In the genomic region with DNA sequence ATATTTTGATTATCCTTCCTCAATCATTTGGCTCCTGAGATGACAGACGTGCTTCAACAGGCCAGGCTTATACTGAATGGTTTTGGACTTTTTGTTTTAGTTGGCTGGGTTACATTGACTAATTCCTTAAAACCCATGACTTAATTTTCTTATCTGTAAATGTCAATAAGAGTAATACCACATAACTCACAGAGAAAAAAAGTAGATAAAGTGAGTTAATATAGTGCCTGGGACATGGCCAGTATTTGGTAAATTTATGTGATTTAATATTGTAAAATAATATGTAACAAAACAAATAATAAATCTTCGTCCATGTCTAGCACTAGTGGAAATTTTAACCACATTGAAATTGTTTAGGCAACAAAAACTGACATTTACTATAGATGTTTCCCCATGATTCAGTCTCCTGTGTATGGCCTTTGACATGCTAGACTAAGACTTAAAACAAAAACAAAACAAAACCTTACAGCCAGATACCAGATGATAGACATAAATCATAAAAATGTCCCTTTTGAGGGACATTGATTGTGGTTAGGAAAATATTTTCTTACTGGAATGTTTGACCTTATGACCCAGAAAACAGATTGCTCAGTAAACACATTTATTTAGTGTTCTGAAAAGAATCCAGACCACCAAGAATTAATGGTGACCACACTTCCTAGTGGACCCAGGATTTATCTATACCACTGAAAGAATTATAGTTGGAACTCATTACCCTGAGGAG, we compare ENCODE assay signal across 28 mouse cellular contexts. TPM values are rescaled to one million over a fixed set of nuclear protein-coding genes. Genes with fewer than 3 reads are reported as not detected.
DNase-seq lines count a peak whose midpoint lies in the region; ATAC-seq lines count a peak whose summit lies in the region.
"Had no signal": no experiment of that assay in that cellular context is flagged by ENCODE, and none has a peak within 500 bp of the region (broad histone marks: within the 10 kb centered on the region; RNA-seq: fewer than 3 reads in every experiment).

No protein-coding gene starts in this region.

- peak; percentile 85 for ATAC-seq in kidney, embryonic 14.5 days (ENCODE audit: low FRiP score, low TSS enrichment)
- ATAC-seq in limb, embryonic 11.5 days (ENCODE audit: insufficient number of reproducible peaks, low FRiP score, low TSS enrichment, low read depth), result peak; percentile 51; the same call in 1 of the 2 replicates
- ATAC-seq in midbrain, embryonic 13.5 days, result no peak
- ATAC-seq: activated CD4-positive, CD25-positive, alpha-beta regulatory T cell, adult 4 months; CD4-positive, CD25-positive, alpha-beta regulatory T cell, adult 4 months; forebrain, postnatal 0 days; hindbrain, embryonic 16.5 days; inflammation-experienced regulatory T-cells, adult 6 months; intestine, postnatal 0 days; Patski had no signal

- DNase-seq in kidney, adult 9 months, result no peak
- no peak for DNase-seq in limb, embryonic 11.5 days (ENCODE audit: low spot score)
- DNase-seq in limb, embryonic 10.5 days (ENCODE audit: low spot score), result no peak
- DNase-seq in adipocyte (ENCODE audit: low spot score), result peak; percentile 32
- DNase-seq in left cerebral cortex, adult 9 months (ENCODE audit: low spot score in 2 of 2), result no peak
- DNase-seq: adrenal gland, adult 2 months; adrenal gland, postnatal 25 days; B cell, adult 2 months; cerebellum, adult 18-20 months; cerebellum, postnatal 10 days; forebrain, postnatal 0 days; gastrocnemius, postnatal 10 days; heart, adult 18-20 months; heart, postnatal 10 days; heart, postnatal 4 days had no signal

- H3K4me2 ChIP-seq in kidney, embryonic 14.5 days (replicated peaks; ENCODE audit: low read depth, low read length), result no peak overlapping the region
- H3K4me2 ChIP-seq in limb, embryonic 11.5 days (ENCODE audit: low read depth, severe bottlenecking), result no peak overlapping the region
- H3K4me2 ChIP-seq in midbrain, embryonic 13.5 days (replicated peaks), result no peak overlapping the region
- H3K4me2 ChIP-seq: embryonic facial prominence, embryonic 12.5 days; forebrain, embryonic 12.5 days; hindbrain, embryonic 12.5 days had no signal

- H3K4me1 ChIP-seq in kidney, embryonic 14.5 days (ENCODE audit: control insufficient read depth, insufficient read depth, low read length), result no peaks in the 10 kb centered on the region
- no peaks in the 10 kb centered on the region for H3K4me1 ChIP-seq in limb, embryonic 11.5 days (ENCODE audit: control insufficient read depth, insufficient read depth, low read length)
- no peaks in the 10 kb centered on the region for H3K4me1 ChIP-seq in limb, embryonic 10.5 days
- no peaks in the 10 kb centered on the region for H3K4me1 ChIP-seq in midbrain, embryonic 13.5 days (replicated peaks)
- H3K4me1 ChIP-seq: embryonic facial prominence, embryonic 12.5 days; forebrain, embryonic 12.5 days; heart, embryonic 10.5 days; hindbrain, embryonic 12.5 days had no signal

- no peaks in the 10 kb centered on the region for H3K9me3 ChIP-seq in kidney, embryonic 14.5 days (ENCODE audit: control insufficient read depth, low read length)
- H3K9me3 ChIP-seq in limb, embryonic 11.5 days (ENCODE audit: control insufficient read depth, low read length), result no peaks in the 10 kb centered on the region
- no peaks in the 10 kb centered on the region for H3K9me3 ChIP-seq in limb, embryonic 10.5 days (replicated peaks)
- no peaks in the 10 kb centered on the region for H3K9me3 ChIP-seq in midbrain, embryonic 13.5 days
- H3K9me3 ChIP-seq: embryonic facial prominence, embryonic 12.5 days; forebrain, embryonic 12.5 days; G1E; heart, embryonic 10.5 days had no signal

- no peaks in the 10 kb centered on the region for H3K27me3 ChIP-seq in kidney, embryonic 14.5 days (ENCODE audit: control insufficient read depth, insufficient read depth, low read length)
- H3K27me3 ChIP-seq in limb, embryonic 11.5 days (ENCODE audit: control insufficient read depth, insufficient read depth, low read length), result no peaks in the 10 kb centered on the region
- H3K27me3 ChIP-seq in limb, embryonic 10.5 days (ENCODE audit: low read depth, poor library complexity, severe bottlenecking), result no peaks in the 10 kb centered on the region
- H3K27me3 ChIP-seq in midbrain, embryonic 13.5 days, result no peaks in the 10 kb centered on the region
- H3K27me3 ChIP-seq: embryonic facial prominence, embryonic 12.5 days; forebrain, embryonic 12.5 days; hindbrain, embryonic 12.5 days; Patski had no signal

- no peak overlapping the region for H3K9ac ChIP-seq in kidney, embryonic 14.5 days (ENCODE audit: low read depth, low read length)
- H3K9ac ChIP-seq in limb, embryonic 11.5 days (ENCODE audit: low read length), result no peak overlapping the region
- H3K9ac ChIP-seq in midbrain, embryonic 13.5 days (replicated peaks), result no peak overlapping the region
- H3K9ac ChIP-seq: embryonic facial prominence, embryonic 12.5 days; forebrain, embryonic 12.5 days; forebrain, postnatal 0 days; hindbrain, embryonic 12.5 days had no signal

- H3K27ac ChIP-seq in kidney, embryonic 14.5 days (ENCODE audit: low read depth, low read length), result no peak overlapping the region
- no peak overlapping the region for H3K27ac ChIP-seq in limb, embryonic 11.5 days (replicated peaks; ENCODE audit: low read depth, low read length)
- no peak overlapping the region for H3K27ac ChIP-seq in limb, embryonic 10.5 days
- H3K27ac ChIP-seq in midbrain, embryonic 13.5 days, result no peak overlapping the region
- H3K27ac ChIP-seq: embryonic facial prominence, embryonic 12.5 days; forebrain, embryonic 12.5 days; heart, embryonic 10.5 days; hindbrain, embryonic 12.5 days had no signal

- 59% methylated on average over 2 of the region's 2 CpGs for WGBS in kidney, embryonic 14.5 days
- WGBS in limb, embryonic 11.5 days, result 66% methylated on average over 2 of the region's 2 CpGs
- WGBS in limb, embryonic 10.5 days, result 76% methylated on average over 2 of the region's 2 CpGs
- 76% methylated on average over 2 of the region's 2 CpGs for WGBS in midbrain, embryonic 13.5 days

- H3K4me3 ChIP-seq in kidney, embryonic 14.5 days (ENCODE audit: low read length), result no peak overlapping the region
- H3K4me3 ChIP-seq in limb, embryonic 11.5 days (ENCODE audit: low read depth, low read length), result no peak overlapping the region
- no peak overlapping the region for H3K4me3 ChIP-seq in limb, embryonic 10.5 days
- no peak overlapping the region for H3K4me3 ChIP-seq in midbrain, embryonic 13.5 days (replicated peaks)
- H3K4me3 ChIP-seq: embryonic facial prominence, embryonic 12.5 days; forebrain, embryonic 12.5 days; heart, embryonic 10.5 days; hindbrain, embryonic 12.5 days had no signal

- no peaks in the 10 kb centered on the region for H3K36me3 ChIP-seq in kidney, embryonic 14.5 days (ENCODE audit: control insufficient read depth, insufficient read depth, low read length)
- no peaks in the 10 kb centered on the region for H3K36me3 ChIP-seq in limb, embryonic 11.5 days (ENCODE audit: control insufficient read depth, insufficient read depth, low read length)
- no peaks in the 10 kb centered on the region for H3K36me3 ChIP-seq in limb, embryonic 10.5 days
- H3K36me3 ChIP-seq in midbrain, embryonic 13.5 days, result no peaks in the 10 kb centered on the region
- H3K36me3 ChIP-seq: embryonic facial prominence, embryonic 12.5 days; forebrain, embryonic 12.5 days; G1E; heart, embryonic 10.5 days; hindbrain, embryonic 12.5 days had no signal

RNA-seq across cellular contexts. Expression of a gene that starts 31.1 kb away (rescaled TPM):
- polyA plus RNA-seq in kidney, embryonic 14.5 days (2014; fragmentation: Nextera tagmentation; extraction: Ambion mirVana), result 3.0 and 4.5 TPM in 2 replicates
- not detected in 2 replicates for polyA plus RNA-seq in limb, embryonic 11.5 days (2014; fragmentation: Nextera tagmentation; extraction: Ambion mirVana)
- not detected in 2 replicates for polyA plus RNA-seq in limb, embryonic 10.5 days (2016; fragmentation: Nextera tagmentation; extraction: Ambion mirVana)
- not detected in 2 replicates for polyA plus RNA-seq in midbrain, embryonic 13.5 days (2015; fragmentation: Nextera tagmentation; extraction: Ambion mirVana)
- polyA plus RNA-seq: embryonic facial prominence, embryonic 12.5 days; forebrain, embryonic 12.5 days; G1E; hindbrain, embryonic 12.5 days; hindbrain, embryonic 16.5 days had no signal
